19 mouse cellular contexts compared by ENCODE assay signal in genomic region chr7:99454044-99454443, GRCm38 (mm10). TPM values are rescaled to one million over a fixed set of nuclear protein-coding genes. Genes with fewer than 3 reads are reported as not detected.
"Had no signal": no experiment of that assay in that cellular context is flagged by ENCODE, and none has a peak within 500 bp of the region (broad histone marks: within the 10 kb centered on the region; RNA-seq: fewer than 3 reads in every experiment).

No protein-coding gene starts in this region.

- H3K4me3 ChIP-seq: lung, embryonic 15.5 days; megakaryocyte, embryonic 14.5 days; midbrain, embryonic 13.5 days; midbrain, embryonic 15.5 days; neural tube, embryonic 12.5 days had no signal

- H3K27me3 ChIP-seq: lung, embryonic 15.5 days; midbrain, embryonic 13.5 days; midbrain, embryonic 15.5 days; neural tube, embryonic 12.5 days had no signal

- H3K9ac ChIP-seq: lung, embryonic 15.5 days; midbrain, embryonic 13.5 days; midbrain, embryonic 15.5 days; neural tube, embryonic 12.5 days had no signal

- H3K27ac ChIP-seq: lung, embryonic 15.5 days; macrophage; midbrain, embryonic 13.5 days; midbrain, embryonic 15.5 days; neural tube, embryonic 12.5 days had no signal

- H3K4me2 ChIP-seq: lung, embryonic 15.5 days; midbrain, embryonic 11.5 days; midbrain, embryonic 13.5 days; midbrain, embryonic 15.5 days; neural tube, embryonic 12.5 days had no signal

- ATAC-seq: lung, postnatal 0 days; midbrain, embryonic 13.5 days; midbrain, embryonic 15.5 days had no signal

- H3K9me3 ChIP-seq: lung, embryonic 15.5 days; megakaryocyte, embryonic 14.5 days; midbrain, embryonic 13.5 days; midbrain, embryonic 15.5 days; neural tube, embryonic 12.5 days had no signal

- H3K4me1 ChIP-seq: lung, embryonic 15.5 days had no signal

- H3K36me3 ChIP-seq: midbrain, embryonic 15.5 days had no signal

- DNase-seq: lung, adult 2 months; lung, postnatal 14 days; lung, postnatal 36 days; retina, postnatal 1 day; right cerebral cortex, adult 18-20 months; right cerebral cortex, postnatal 25 days; right cerebral cortex, postnatal 4 days; spleen, adult 18-20 months; thymus, adult 18-20 months; thymus, postnatal 14 days; thymus, postnatal 36 days had no signal

RNA-seq across cellular contexts. Expression of gene Klhl35, which starts 11.8 kb away (rescaled TPM):
- polyA plus RNA-seq: macrophage had no signal
